Mouse (Mus musculus) frontal cortex, adult (tissue): Measurements from ENCODE around the gene Mcf2l.

ENCODE experiments used
- ATAC-seq: cut with Nextera tagmentation; 2 replicates; pipeline ENCODE4 v1.9.2; 2017; ENCODE audit warnings: mild to moderate bottlenecking, moderate library complexity, mixed read lengths; ENCODE audit not compliant: low TSS enrichment

The Mcf2l gene

GRCm38 (mm10) chr8:12873357-12874046, at the start of gene Mcf2l:
TSS of gene Mcf2l (plus strand) at chr8:12873806.
- ATAC-seq: peak; percentile 28

DNA sequence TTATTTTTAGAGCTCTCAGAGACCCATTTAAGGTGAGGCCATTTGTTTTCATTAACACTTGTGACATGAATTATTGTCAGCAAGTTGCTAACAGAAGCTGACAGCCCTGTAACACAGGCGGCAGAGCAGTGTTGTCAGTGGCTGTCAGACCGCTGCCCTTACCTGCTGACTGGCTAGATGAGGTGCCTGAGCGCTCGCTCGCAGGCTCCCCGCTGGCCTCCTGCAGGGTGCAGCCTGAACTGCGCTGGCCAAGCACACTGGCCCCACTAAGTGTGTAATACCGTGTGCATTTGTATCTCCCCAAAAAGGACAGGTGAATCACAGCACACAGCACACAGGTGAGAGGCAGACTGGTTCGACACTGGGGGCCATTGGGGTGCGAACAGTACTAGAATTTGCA, 49.0 kb upstream of the Mcf2l start:
- ATAC-seq: no peak

DNA sequence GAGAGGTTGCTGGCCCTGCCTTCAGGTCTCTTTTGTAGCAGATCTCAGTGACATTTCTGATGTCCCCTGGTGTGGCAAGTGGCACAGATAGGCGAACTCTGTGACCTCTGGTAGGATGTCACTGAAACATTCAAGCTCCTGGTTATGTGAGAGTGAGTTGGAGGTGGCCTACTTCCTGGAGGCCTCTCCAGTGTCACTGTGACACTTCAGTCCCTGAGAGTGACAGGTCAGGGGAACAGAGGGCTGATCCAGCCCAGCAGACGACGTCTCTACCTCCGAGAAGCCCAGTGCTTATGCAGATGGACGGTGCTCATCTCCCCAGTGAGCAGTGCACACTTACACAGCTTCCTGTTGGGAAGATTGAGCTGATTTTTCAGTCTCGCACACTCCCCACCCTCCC, 48.4 kb upstream of the Mcf2l start:
- no peak for ATAC-seq

- no peak for ATAC-seq
Measured at GRCm38 (mm10) chr8:12825686-12826237, 47.8 kb upstream of the Mcf2l start.

DNA sequence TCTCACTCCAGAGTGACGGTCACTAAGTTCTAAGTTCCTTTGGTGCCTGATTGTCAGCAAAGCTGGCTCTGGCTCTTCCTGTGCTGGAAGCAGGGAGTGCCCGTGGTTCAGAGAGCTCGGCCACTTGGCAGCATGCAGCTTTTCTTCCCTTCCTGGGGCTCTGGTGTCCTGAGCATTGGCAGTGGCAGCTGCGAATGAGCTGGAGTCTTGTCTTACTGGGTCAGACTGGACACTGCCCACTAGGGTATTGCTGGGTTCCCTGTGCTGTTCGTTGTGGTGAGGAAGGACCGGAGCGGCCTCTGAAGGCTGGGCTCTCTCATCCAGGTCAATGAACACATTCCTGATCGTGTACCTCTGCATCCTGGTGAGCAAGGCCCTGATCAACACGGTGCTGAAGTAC, 46.5 kb upstream of the Mcf2l start:
- ATAC-seq: no peak

GRCm38 (mm10) chr8:12828298-12828697, 45.3 kb upstream of the Mcf2l start:
- no peak for ATAC-seq

DNA sequence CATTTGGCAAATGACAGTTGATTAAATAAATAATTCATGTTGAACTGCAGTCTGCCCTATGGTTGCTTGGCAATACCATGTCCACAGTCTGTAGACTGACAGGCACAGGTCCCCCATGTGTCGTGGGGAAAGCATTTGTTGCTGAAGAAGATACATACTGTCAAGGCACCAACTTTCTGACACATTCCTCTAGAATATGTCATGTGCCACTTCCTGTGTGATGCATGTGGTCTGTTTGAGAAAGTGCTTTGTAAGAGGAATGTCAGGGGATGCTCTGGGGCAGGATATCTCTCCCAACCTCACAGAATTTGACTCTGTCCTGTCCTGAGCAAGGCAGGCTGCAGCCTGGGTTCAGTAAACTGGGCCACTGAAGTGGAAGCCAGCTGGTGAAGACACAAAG, 44.2 kb upstream of the Mcf2l start:
- ATAC-seq: no peak

- peak; percentile 76 for ATAC-seq
Measured at GRCm38 (mm10) chr8:12831659-12832589, 41.7 kb upstream of the Mcf2l start.

DNA sequence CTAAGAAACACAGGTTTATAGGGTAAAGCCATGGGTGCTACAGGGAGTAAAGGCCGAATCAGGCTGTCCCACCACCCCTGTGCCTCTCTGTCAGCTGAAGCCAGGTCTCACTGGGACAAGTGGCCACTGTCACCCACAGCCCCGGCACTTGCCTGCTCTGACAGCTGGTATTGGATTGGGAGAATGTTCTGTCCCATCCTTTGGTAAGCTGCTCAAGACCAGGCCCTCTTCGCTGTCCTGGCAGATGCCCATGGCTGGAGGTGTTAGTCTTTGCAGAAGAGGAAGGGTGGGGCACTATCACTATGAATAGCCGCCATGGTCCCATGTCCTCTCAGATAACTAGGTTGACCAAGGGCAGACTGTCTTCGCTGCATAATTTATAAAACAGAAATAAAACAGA, 40.0 kb upstream of the Mcf2l start:
- no peak for ATAC-seq

- no peak for ATAC-seq
Measured at GRCm38 (mm10) chr8:12840834-12841233, 32.8 kb upstream of the Mcf2l start.

DNA sequence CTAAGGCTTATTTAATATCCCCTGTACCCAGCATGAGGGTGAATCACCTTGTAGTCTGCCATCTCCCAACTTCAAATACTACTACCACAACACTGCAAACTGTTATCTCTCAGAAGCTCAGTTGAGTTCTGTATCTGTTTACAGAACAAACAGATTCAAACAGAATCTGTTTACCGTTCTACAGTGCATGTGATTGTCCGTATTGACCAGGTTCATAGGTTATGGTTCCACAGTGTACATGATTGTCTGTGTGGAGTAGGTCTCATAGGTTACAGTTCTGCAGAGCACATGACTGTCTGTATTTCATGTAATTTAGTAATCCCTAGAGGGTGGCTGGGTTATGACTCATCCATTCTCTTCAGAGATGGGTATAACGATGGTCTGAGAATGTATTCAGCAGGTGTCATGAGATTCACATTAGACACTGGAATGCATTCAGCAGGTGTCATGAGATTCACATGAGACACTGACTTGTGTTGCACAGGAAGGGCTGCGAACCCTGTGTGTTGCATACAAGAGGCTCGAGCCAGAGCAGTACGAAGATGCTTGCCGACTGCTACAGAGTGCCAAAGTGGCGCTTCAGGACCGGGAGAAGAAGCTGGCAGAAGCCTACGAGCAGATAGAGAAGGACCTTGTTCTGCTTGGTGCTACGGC, 31.1 kb upstream of the Mcf2l start:
- no peak for ATAC-seq

GRCm38 (mm10) chr8:12844347-12844950, 29.2 kb upstream of the Mcf2l start:
- no peak for ATAC-seq

DNA sequence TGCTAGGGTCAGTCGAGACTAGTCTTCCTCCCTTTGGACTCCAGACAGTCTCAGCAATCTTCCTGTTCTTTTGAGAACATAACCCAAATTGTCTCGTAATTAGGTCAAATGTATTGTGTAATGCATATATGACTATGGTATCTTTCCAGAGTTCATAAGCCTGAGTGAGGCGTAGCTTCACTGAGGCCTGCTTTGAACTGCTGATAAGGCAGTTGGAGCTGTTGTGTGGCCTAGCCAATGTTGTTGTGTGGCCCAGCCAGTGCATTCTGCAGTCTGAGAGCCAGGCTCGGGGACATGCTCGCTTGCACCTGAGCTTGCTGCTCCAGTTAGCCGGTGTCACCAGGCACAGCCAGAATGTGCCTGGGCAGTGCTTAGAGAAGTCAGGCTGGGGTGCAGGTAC, 27.2 kb upstream of the Mcf2l start:
- ATAC-seq: no peak

GRCm38 (mm10) chr8:12851241-12851640, 22.4 kb upstream of the Mcf2l start:
- no peak for ATAC-seq

DNA sequence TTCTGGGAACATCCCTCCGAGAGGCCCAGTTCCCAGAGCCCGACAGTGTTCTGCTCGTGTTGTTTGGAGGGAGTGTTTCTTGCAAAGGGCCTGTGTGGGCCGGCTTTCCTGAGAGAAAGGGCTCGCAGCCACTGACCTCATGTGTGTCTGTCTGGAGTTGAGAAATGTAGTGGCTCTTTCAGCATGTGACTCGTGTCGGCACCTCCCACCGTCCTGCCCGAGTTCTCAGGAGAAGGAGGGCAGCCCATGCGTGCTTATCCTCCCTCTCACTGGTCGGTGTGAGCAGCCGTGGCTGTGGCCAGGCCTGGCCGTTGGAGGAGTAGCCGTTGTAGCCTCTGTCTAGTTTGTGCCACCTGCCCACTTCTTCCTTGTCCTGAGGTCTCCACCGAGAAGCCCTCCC, 17.6 kb upstream of the Mcf2l start:
- no peak for ATAC-seq

DNA sequence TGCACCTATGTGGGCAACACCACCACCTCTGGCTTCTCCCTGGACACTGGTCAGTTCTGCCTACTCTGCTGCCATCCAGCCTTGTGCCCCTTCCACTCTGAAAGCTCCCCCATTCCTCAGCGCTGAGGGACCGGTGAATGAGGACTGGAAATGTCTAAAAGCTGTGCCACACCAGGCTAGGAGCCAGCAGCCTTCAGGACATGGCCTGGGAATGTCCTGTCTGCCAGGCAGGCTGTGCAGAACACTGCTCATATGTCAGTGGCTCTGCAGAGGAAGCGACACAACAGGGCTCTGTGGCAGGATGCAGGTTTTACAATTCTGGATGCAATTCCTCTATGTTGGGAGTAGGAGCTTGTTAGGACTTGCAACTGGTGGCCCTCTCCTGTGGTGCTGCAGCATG, 10.5 kb upstream of the Mcf2l start:
- no peak for ATAC-seq

DNA sequence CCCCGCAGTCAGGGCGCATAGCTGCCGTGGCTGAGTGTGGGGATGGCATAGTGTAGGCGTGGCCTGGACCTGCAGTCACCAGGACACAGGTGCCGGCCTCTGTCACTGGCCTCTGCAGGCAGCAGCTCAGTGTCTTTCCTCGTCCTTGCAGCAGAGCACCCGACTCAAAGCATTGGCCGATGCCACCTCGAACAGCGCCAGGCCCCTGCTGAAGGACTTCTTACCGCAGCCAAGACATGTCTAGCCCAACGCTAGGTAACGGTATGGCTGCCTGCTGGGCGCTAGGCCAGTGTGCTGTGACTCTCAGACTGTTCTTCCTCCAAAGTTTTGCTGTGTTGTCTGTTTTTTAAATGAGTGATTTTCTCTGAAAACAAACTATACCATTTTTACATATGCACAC, 10.0 kb upstream of the Mcf2l start:
- no peak for ATAC-seq

- no peak for ATAC-seq
Measured at GRCm38 (mm10) chr8:12865790-12866189, 7.8 kb upstream of the Mcf2l start.

DNA sequence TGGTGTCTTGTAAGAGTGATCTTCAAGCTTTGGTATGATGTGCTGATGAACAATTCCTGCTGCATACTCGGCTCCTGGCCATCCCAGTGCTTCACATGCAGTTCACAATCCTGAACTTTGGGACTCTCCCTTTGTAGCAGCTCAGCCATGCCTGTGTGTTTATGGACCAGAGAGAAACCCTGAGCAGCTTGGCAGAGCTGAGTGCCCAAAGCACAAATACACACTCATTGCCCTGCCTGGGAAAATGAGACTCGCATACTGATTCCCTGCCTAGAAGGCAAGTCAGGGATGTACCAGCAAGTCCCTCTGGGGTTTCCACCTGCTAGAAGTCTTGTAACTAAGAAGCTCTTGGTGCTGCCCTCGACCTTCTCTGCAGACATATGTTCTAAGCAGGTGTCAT, 3.9 kb upstream of the Mcf2l start:
- peak; percentile 32; the same call in 1 of the 2 replicates for ATAC-seq

- no peak for ATAC-seq
Measured at GRCm38 (mm10) chr8:12870656-12871055, 3.0 kb upstream of the Mcf2l start.

DNA sequence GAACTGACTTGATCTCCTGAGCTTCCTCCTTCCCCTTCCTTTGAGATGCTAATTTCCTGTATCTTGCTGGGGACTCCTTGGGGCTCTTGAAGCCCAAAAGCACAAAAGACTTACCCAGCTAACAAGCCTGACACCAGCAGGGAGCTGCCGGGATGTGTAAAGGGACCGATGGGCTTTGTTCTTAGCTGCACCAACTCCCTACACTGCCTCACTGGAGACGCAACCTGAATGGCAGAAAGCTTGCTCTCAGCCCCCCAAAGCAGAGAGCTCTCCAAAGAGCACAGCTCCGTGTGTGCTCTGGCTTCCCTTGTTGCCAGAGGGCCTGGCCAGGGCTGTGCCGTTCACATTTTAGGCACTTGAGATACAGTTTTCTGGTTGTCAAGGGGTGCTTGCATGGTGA, 2.1 kb upstream of the Mcf2l start:
- ATAC-seq: no peak

- no peak for ATAC-seq
Measured at GRCm38 (mm10) chr8:12872983-12873356, 636 bp upstream of the Mcf2l start.
